Comparison of ENCODE assay signal across 10 mouse cellular contexts in the genomic region with DNA sequence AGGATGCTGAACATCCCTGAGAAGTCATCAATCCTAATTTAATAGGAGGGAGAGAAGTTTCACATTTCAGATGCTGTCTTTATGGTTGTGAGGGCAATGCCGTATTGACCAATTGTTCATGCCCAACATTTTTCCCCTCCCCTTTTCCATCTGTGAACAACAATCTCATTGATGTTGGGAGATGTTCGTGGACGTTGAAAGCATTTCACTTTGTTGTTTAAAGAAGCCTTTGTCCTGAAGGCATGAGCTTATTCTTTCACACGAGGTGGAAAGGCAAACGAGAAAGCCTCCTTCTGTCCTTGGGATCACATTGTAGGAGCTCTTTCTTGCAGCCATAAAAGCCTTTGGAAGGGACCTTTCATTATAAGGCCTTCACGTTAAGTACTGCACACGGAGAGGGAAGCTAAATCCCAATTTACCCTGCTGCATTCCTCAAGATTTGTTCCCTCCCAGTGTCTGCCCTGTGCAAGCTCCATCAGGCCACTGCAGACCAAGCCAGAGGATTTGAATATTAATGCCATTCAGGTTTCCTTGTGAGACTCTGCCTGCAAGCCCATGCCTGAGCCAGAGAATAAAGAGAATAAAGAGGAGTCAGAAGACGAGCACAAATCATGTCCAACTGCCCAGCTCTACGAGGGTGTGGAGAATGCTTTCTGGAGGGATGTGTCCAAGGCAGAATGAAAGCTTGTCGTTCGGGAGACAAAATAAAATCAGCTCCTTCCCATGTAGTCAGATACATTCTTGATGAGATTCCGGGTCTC.
DNase-seq lines count a peak whose midpoint lies in the region; ATAC-seq and TF ChIP-seq lines count a peak whose summit lies in the region.
"Had no signal": no experiment of that assay in that cellular context is flagged by ENCODE, and none has a peak within 500 bp of the region (broad histone marks: within the 10 kb centered on the region; RNA-seq: fewer than 3 reads in every experiment).

No protein-coding gene starts in this region.

- H3K4me3 ChIP-seq in forebrain, embryonic 15.5 days, result no peak overlapping the region
- H3K4me3 ChIP-seq in midbrain, embryonic 12.5 days, result no peak overlapping the region

- peaks cover 16% of the 10 kb centered on the region for H3K4me1 ChIP-seq in forebrain, embryonic 15.5 days
- peaks cover 29% of the 10 kb centered on the region for H3K4me1 ChIP-seq in midbrain, embryonic 12.5 days

- H3K9ac ChIP-seq in forebrain, embryonic 15.5 days (replicated peaks), result peak overlapping the region; percentile 17; the same call in 1 of the 2 replicates
- no peak overlapping the region for H3K9ac ChIP-seq in midbrain, embryonic 12.5 days (replicated peaks)

- H3K27ac ChIP-seq in forebrain, embryonic 15.5 days (replicated peaks), result peak overlapping the region; percentile 53
- peak overlapping the region; percentile 81 for H3K27ac ChIP-seq in midbrain, embryonic 12.5 days (replicated peaks)

- no peak for TF ChIP-seq CTCF in brain, embryonic 14.5 days (IDR thresholded peaks at IDR 0.05; ENCODE audit: borderline replicate concordance, extremely low read depth, insufficient read depth, insufficient read length)

- H3K9me3 ChIP-seq in forebrain, embryonic 15.5 days, result no peaks in the 10 kb centered on the region
- no peaks in the 10 kb centered on the region for H3K9me3 ChIP-seq in midbrain, embryonic 12.5 days

- no peaks in the 10 kb centered on the region for H3K36me3 ChIP-seq in forebrain, embryonic 15.5 days
- H3K36me3 ChIP-seq in midbrain, embryonic 12.5 days, result no peaks in the 10 kb centered on the region

- DNase-seq in ZHBTc4 (ENCODE audit: low read depth, low spot score), result peak; percentile 12
- DNase-seq in brain, embryonic 14.5 days (ENCODE audit: low read depth), result peak; percentile 85
- DNase-seq in urinary bladder, postnatal 4 days (ENCODE audit: low spot score in 2 of 2), result no peak
- no peak for DNase-seq in right cerebral cortex, postnatal 14 days
- DNase-seq in left cerebral cortex, postnatal 25 days (ENCODE audit: low spot score in 2 of 2), result no peak
- DNase-seq: gastrocnemius, postnatal 10 days; heart, postnatal 4 days; lung, adult 2 months had no signal

- H3K4me2 ChIP-seq in forebrain, embryonic 15.5 days (replicated peaks), result peak overlapping the region; percentile 10
- peak overlapping the region; percentile 32 for H3K4me2 ChIP-seq in midbrain, embryonic 12.5 days (replicated peaks)

- 6% methylated on average over 12 of the region's 12 CpGs for WGBS in forebrain, embryonic 15.5 days
- WGBS in midbrain, embryonic 12.5 days, result 7% methylated on average over 12 of the region's 12 CpGs

- no peaks in the 10 kb centered on the region for H3K27me3 ChIP-seq in forebrain, embryonic 15.5 days
- H3K27me3 ChIP-seq in midbrain, embryonic 12.5 days, result no peaks in the 10 kb centered on the region

- ATAC-seq in forebrain, embryonic 15.5 days (replicated peaks), result peak; percentile 60; the same call in 1 of the 2 replicates
- ATAC-seq in midbrain, embryonic 12.5 days (ENCODE audit: low FRiP score, low read depth), result peak; percentile 84

- intact Hi-C loops in left cerebral cortex, postnatal 25 days (cut with DNase I), result no loop called here

- no peak for TF ChIP-seq POLR2A in brain, embryonic 14.5 days (IDR thresholded peaks at IDR 0.05; ENCODE audit: borderline replicate concordance, extremely low read depth, insufficient read depth, insufficient read length, poor library complexity, severe bottlenecking)

Comparison
In these comparisons a context has a peak if more than half of its experiments do, and no peak if none do; other contexts are left out.
1. DNase-seq: peak in ZHBTc4 (single experiment) and brain, embryonic 14.5 days (single experiment); none in urinary bladder, postnatal 4 days (0 of 2), right cerebral cortex, postnatal 14 days (single experiment) and left cerebral cortex, postnatal 25 days (0 of 2).